Mouse (Mus musculus) hindbrain, embryonic 15.5 days (tissue): ENCODE measurements around the gene Slc27a1. TPM values are rescaled to one million over a fixed set of nuclear protein-coding genes. Genes with fewer than 3 reads are reported as not detected.

ENCODE experiments used
- ATAC-seq: fragments of 200-750 bp; cut with Nextera tagmentation; 2 replicates; pipeline ENCODE4 v1.8.0; 2017; ENCODE audit warnings: low read depth, moderate number of reproducible peaks, moderate TSS enrichment; ENCODE audit not compliant: low FRiP score
- H3K27ac ChIP-seq: fragments of 300-500 bp; sonication (generic); replicated peaks from 2 replicates; pipeline ENCODE4 v1.5.1; 2015; ENCODE audit warnings: mild to moderate bottlenecking, inconsistent platforms
- H3K27me3 ChIP-seq: fragments of 300-500 bp; sonication (generic); 2 replicates; pipeline ENCODE4 v1.6.1; 2015; ENCODE audit warnings: control low read depth, inconsistent platforms
- H3K36me3 ChIP-seq: fragments of 300-500 bp; sonication (generic); 2 replicates; pipeline ENCODE4 v1.6.1; 2015; ENCODE audit warnings: control low read depth, inconsistent platforms
- H3K4me1 ChIP-seq: fragments of 300-500 bp; sonication (generic); replicated peaks from 2 replicates; pipeline ENCODE4 v1.6.1; 2015; ENCODE audit warnings: control low read depth, inconsistent platforms
- H3K4me2 ChIP-seq: fragments of 300-500 bp; sonication (generic); 2 replicates; pipeline ENCODE4 v1.6.1; 2015; ENCODE audit warnings: moderate library complexity, mild to moderate bottlenecking, inconsistent platforms
- H3K4me3 ChIP-seq: fragments of 300-500 bp; sonication (generic); 2 replicates; pipeline ENCODE4 v1.5.1; 2015; ENCODE audit warnings: mild to moderate bottlenecking, inconsistent platforms
- H3K9ac ChIP-seq: fragments of 300-500 bp; sonication (generic); 2 replicates; pipeline ENCODE4 v1.6.1; 2015; ENCODE audit warnings: inconsistent platforms
- H3K9me3 ChIP-seq: fragments of 300-500 bp; sonication (generic); 2 replicates; pipeline ENCODE4 v1.6.1; 2016; ENCODE audit warnings: control low read depth, inconsistent platforms
- WGBS: fragments of 180-500 bp; shearing (Covaris S2); methylation state at CpG from one replicate; pipeline ENCODE4 v1.1.7; 2015; 5-methylcytosine and 5-hydroxymethylcytosine counted together
- microRNA-seq: library from miRNA; unstranded; fragments of <30 nt; microRNA quantifications from one replicate; pipeline ENCODE4, GENCODE M21; 2016
- polyA plus RNA-seq: library from polyadenylated mRNA; unstranded; fragments of >200 nt; fragmentation: Nextera tagmentation; extraction: Ambion mirVana; gene quantifications from 2 replicates; pipeline ENCODE4 v1.2.1, GENCODE M21; 2015

Gene Slc27a1
- polyA plus RNA-seq, 1 experiment from 2014 or later, result 87.4 TPM

GRCm38 (mm10) chr8:71630761-71631160 lies 62.1 kb downstream of the Slc27a1 start:
- no peak overlapping the region for H3K27ac ChIP-seq
- peaks cover 31% of the 10 kb centered on the region for H3K4me1 ChIP-seq
- H3K36me3 ChIP-seq, result no peaks in the 10 kb centered on the region
- ATAC-seq, result no peak
- no peak overlapping the region for H3K9ac ChIP-seq
- no peaks in the 10 kb centered on the region for H3K27me3 ChIP-seq
- H3K4me2 ChIP-seq, result no peak overlapping the region
- no peaks in the 10 kb centered on the region for H3K9me3 ChIP-seq
- WGBS, result 92% methylated on average over 6 of the region's 6 CpGs
- no peak overlapping the region for H3K4me3 ChIP-seq

- no peaks in the 10 kb centered on the region for H3K27me3 ChIP-seq
- H3K9me3 ChIP-seq, result no peaks in the 10 kb centered on the region
- no peak overlapping the region for H3K4me3 ChIP-seq
- no peak overlapping the region for H3K27ac ChIP-seq
- 66% methylated on average over 2 of the region's 2 CpGs for WGBS
- H3K4me1 ChIP-seq, result peaks cover 31% of the 10 kb centered on the region
- no peak overlapping the region for H3K9ac ChIP-seq
- no peaks in the 10 kb centered on the region for H3K36me3 ChIP-seq
- ATAC-seq, result no peak
- no peak overlapping the region for H3K4me2 ChIP-seq
These were observed 63.2 kb downstream of the Slc27a1 start for GRCm38 (mm10) chr8:71631897-71632296.

- no peak overlapping the region for H3K27ac ChIP-seq
- ATAC-seq, result no peak
- peaks cover 24% of the 10 kb centered on the region for H3K4me1 ChIP-seq
- no peaks in the 10 kb centered on the region for H3K9me3 ChIP-seq
- H3K4me3 ChIP-seq, result no peak overlapping the region
- H3K27me3 ChIP-seq, result no peaks in the 10 kb centered on the region
- H3K36me3 ChIP-seq, result no peaks in the 10 kb centered on the region
- 14% methylated on average over 16 of the region's 22 CpGs for WGBS
- no peak overlapping the region for H3K9ac ChIP-seq
- no peak overlapping the region for H3K4me2 ChIP-seq
These were observed 64.5 kb downstream of the Slc27a1 start for GRCm38 (mm10) chr8:71633164-71633563.

- no peaks in the 10 kb centered on the region for H3K27me3 ChIP-seq
- no peak overlapping the region for H3K4me3 ChIP-seq
- H3K9ac ChIP-seq, result no peak overlapping the region
- H3K4me2 ChIP-seq, result peak overlapping the region; percentile 18
- 6% methylated on average over 26 of the region's 26 CpGs for WGBS
- H3K36me3 ChIP-seq, result peaks cover 5% of the 10 kb centered on the region; the same call in 1 of the 2 replicates
- H3K9me3 ChIP-seq, result no peaks in the 10 kb centered on the region
- 0 out of 2 replicates have a peak, but pooled peaks have one; percentile 32 for ATAC-seq
- H3K27ac ChIP-seq, result peak overlapping the region; percentile 56
- peaks cover 15% of the 10 kb centered on the region for H3K4me1 ChIP-seq
These were observed 65.4 kb downstream of the Slc27a1 start for GRCm38 (mm10) chr8:71633981-71634667.

Small RNAs within 50 kb of the gene (microRNA-seq; reads per million reads assigned to microRNA genes)
- 2.4 reads per million, percentile 6 among the genes with 10 or more reads in this experiment for gene Mir6769b

Other genes with a start within 250 kb of the Slc27a1 start
- 113 TPM in 2 replicates for gene Use1, start 202.0 kb upstream of the Slc27a1 start, polyA plus RNA-seq
- gene Ocel1, start 197.6 kb upstream of the Slc27a1 start, polyA plus RNA-seq, result 6.6 and 7.4 TPM in 2 replicates
- 29.3 and 31.4 TPM in 2 replicates for gene Nr2f6, start 186.9 kb upstream of the Slc27a1 start, polyA plus RNA-seq
- gene Ushbp1, start 173.1 kb upstream of the Slc27a1 start, polyA plus RNA-seq, result 7.6 and 7.7 TPM in 2 replicates
- 96.4 and 99.4 TPM in 2 replicates for gene Babam1, start 172.0 kb upstream of the Slc27a1 start, polyA plus RNA-seq
- gene Ankle1, start 162.9 kb upstream of the Slc27a1 start, polyA plus RNA-seq, result 11.0 and 11.3 TPM in 2 replicates
- gene Abhd8, start 105.2 kb upstream of the Slc27a1 start, polyA plus RNA-seq, result 183 and 195 TPM in 2 replicates
- 172 and 189 TPM in 2 replicates for gene Mrpl34, start 103.9 kb upstream of the Slc27a1 start, polyA plus RNA-seq
- gene Dda1, start 99.7 kb upstream of the Slc27a1 start, polyA plus RNA-seq, result 217 and 231 TPM in 2 replicates
- 7.7 and 8.6 TPM in 2 replicates for gene Ano8, start 82.9 kb upstream of the Slc27a1 start, polyA plus RNA-seq
- 12.0 and 15.3 TPM in 2 replicates for gene Gtpbp3, start 80.8 kb upstream of the Slc27a1 start, polyA plus RNA-seq
- 9.5 and 10.9 TPM in 2 replicates for gene Plvap, start 57.1 kb upstream of the Slc27a1 start, polyA plus RNA-seq
- 0.31 and 0.41 TPM in 2 replicates for gene Ccdc194, start 43.2 kb upstream of the Slc27a1 start, polyA plus RNA-seq
- 11.3 and 19.5 TPM in 2 replicates for gene Bst2, start 31.4 kb upstream of the Slc27a1 start, polyA plus RNA-seq
- 60.3 and 61.7 TPM in 2 replicates for gene Mvb12a, start 26.0 kb upstream of the Slc27a1 start, polyA plus RNA-seq
- gene Tmem221, start 10.0 kb upstream of the Slc27a1 start, polyA plus RNA-seq, result 0.21 and 0.38 TPM in 2 replicates
- gene Nxnl1, start 2.3 kb upstream of the Slc27a1 start, polyA plus RNA-seq, result 0.06 and 0.08 TPM in 2 replicates
- gene Pgls, start 23.3 kb downstream of the Slc27a1 start, polyA plus RNA-seq, result 224 and 233 TPM in 2 replicates
- gene Fam129c, start 28.8 kb downstream of the Slc27a1 start, polyA plus RNA-seq, result 6.5 and 8.9 TPM in 2 replicates
- gene Colgalt1, start 42.1 kb downstream of the Slc27a1 start, polyA plus RNA-seq, result 65.6 and 78.2 TPM in 2 replicates
- 20.8 and 24.7 TPM in 2 replicates for gene Unc13a, start 102.9 kb downstream of the Slc27a1 start, polyA plus RNA-seq
- gene Jak3, start 107.4 kb downstream of the Slc27a1 start, polyA plus RNA-seq, result 6.1 and 7.0 TPM in 2 replicates
- 0.47 and 1.5 TPM in 2 replicates for gene Insl3, start 120.3 kb downstream of the Slc27a1 start, polyA plus RNA-seq
- 0.45 and 0.52 TPM in 2 replicates for gene B3gnt3, start 132.9 kb downstream of the Slc27a1 start, polyA plus RNA-seq
- gene Fcho1, start 156.8 kb downstream of the Slc27a1 start, polyA plus RNA-seq, result 77.2 and 93.0 TPM in 2 replicates